Mouse (Mus musculus): ENCODE measurements around the gene Tex45.

DNA sequence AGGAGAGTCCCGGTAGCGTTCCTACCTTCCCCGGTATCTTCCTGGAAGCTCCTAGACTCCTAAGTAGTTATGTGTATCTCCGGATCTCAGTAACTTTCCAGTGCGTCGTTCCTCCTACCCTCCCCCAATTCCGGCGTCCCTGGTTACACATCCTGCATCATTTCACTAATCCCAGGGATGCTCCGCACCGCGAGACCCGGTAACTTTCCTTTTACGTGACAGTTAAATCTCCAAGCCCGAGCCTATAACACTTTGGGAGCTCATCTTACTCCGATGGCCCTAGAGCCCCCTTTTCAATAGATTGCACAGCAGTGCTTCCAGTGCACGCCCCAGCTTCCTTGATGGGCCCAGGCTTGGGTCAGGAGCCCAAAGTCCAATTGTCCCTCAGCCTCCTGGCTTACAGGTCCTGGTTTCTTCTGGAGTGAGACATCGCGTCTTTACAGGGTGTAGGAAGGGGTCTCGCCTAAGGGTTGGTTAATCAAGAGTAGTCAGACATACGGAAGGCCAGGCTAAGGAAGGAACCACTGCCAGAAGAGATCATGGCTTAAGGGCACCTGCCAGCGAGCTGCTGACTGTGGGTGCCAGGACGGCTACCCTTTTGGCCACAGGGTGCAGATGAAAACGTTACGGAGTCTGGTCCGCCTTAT is 45.2 kb downstream of the Tex45 start:
- TF ChIP-seq CTCF (IDR thresholded peaks at IDR 0.05; ENCODE audit: low read depth) (no peak), EP300 (IDR thresholded peaks at IDR 0.05; ENCODE audit: low read depth) (no peak)

Data from liver, embryonic 14.5 days (tissue).